Mouse (Mus musculus) CH12.LX (cell line): ENCODE measurements around the gene Carmil1. TPM values are rescaled to one million over a fixed set of nuclear protein-coding genes. Genes with fewer than 3 reads are reported as not detected.

Experiments
- DNase-seq: peaks from one replicate; pipeline ENCODE4 v3.0.0-alpha.2; 2013; ENCODE audit errors: extremely low read depth
- H3K27ac ChIP-seq: 2 replicates; pipeline ENCODE4 v1.5.1; 2012; ENCODE audit warnings: low read depth, mild to moderate bottlenecking, control low read depth, moderate library complexity; ENCODE audit not compliant: insufficient read depth
- H3K27me3 ChIP-seq: replicated peaks from 2 replicates; pipeline ENCODE3; 2012; ENCODE audit warnings: inconsistent platforms
- H3K36me3 ChIP-seq, 2 experiments: replicated peaks in 1 of 2; 2 replicates each; pipeline versions ENCODE3 to v1.6.1; 2012; ENCODE audit warnings: inconsistent platforms in 1 of 2, low read length in 1 of 2, mild to moderate bottlenecking in 1 of 2, mixed read lengths in 1 of 2, moderate library complexity in 1 of 2; ENCODE audit not compliant: control insufficient read depth in 1 of 2, insufficient read depth in 1 of 2
- H3K4me1 ChIP-seq, 2 experiments: 2 replicates each; pipeline ENCODE4 v1.6.1; 2012; ENCODE audit warnings: inconsistent platforms in 1 of 2, moderate library complexity in 1 of 2; ENCODE audit not compliant: insufficient read depth in 2 of 2, control insufficient read depth in 1 of 2
- H3K4me2 ChIP-seq: 2 replicates; pipeline ENCODE4 v1.6.1; 2012; ENCODE audit warnings: low read depth, mild to moderate bottlenecking, control low read depth; ENCODE audit not compliant: poor library complexity, insufficient read depth, severe bottlenecking
- H3K4me3 ChIP-seq, 3 experiments: fragments of 150-350 bp in 1 of 3; sonication (generic) in 1 of 3; replicated peaks in 1 of 3; 2 replicates each; pipeline versions ENCODE3 to v1.5.1; 2011 to 2012; ENCODE audit warnings: low read depth in 2 of 3, low read length in 2 of 3, mild to moderate bottlenecking in 2 of 3, moderate library complexity in 2 of 3, control low read depth in 1 of 3, improper control_type of control experiment in 1 of 3, inconsistent platforms in 1 of 3, mixed read lengths in 1 of 3; ENCODE audit not compliant: poor library complexity in 1 of 3
- H3K79me2 ChIP-seq: replicated peaks from 2 replicates; pipeline ENCODE4 v1.6.1; 2012; ENCODE audit warnings: mild to moderate bottlenecking, moderate library complexity; ENCODE audit not compliant: control insufficient read depth, poor library complexity, insufficient read depth, severe bottlenecking; ENCODE audit errors: extremely low read depth
- H3K9ac ChIP-seq: 2 replicates; pipeline ENCODE4 v1.6.1; 2012; ENCODE audit warnings: low read depth, mild to moderate bottlenecking, control low read depth, moderate library complexity; ENCODE audit not compliant: insufficient read depth
- H3K9me3 ChIP-seq: replicated peaks from 2 replicates; pipeline ENCODE3; 2012; ENCODE audit warnings: low read length, inconsistent platforms, mixed read lengths
- CHD1 ChIP-seq: IDR thresholded peaks from 2 replicates; pipeline ENCODE4 v1.6.1; 2012; ENCODE audit warnings: low read depth, low read length, improper control_type of control experiment, inconsistent platforms
- ELF1 ChIP-seq: IDR thresholded peaks from 2 replicates; pipeline ENCODE4 v1.6.1; 2014; ENCODE audit warnings: low read depth, mild to moderate bottlenecking, inconsistent platforms, low read length, improper control_type of control experiment
- EP300 ChIP-seq: IDR thresholded peaks from 2 replicates; pipeline ENCODE4 v1.6.1; 2011; ENCODE audit warnings: low read length, improper control_type of control experiment
- JUN ChIP-seq: IDR thresholded peaks from 2 replicates; pipeline ENCODE4 v1.6.1; 2011; ENCODE audit warnings: low read depth, mild to moderate bottlenecking, low read length, improper control_type of control experiment, moderate library complexity; ENCODE audit not compliant: insufficient read depth
- MAFK ChIP-seq: IDR thresholded peaks from 2 replicates; pipeline ENCODE4 v1.6.1; 2011; ENCODE audit warnings: low read length, improper control_type of control experiment; ENCODE audit not compliant: insufficient replicate concordance
- MAX ChIP-seq: IDR thresholded peaks from 2 replicates; pipeline ENCODE4 v1.6.1; 2011; ENCODE audit warnings: low read length, improper control_type of control experiment
- MAZ ChIP-seq: IDR thresholded peaks from 2 replicates; pipeline ENCODE4 v1.6.1; 2012; ENCODE audit warnings: low read depth, mild to moderate bottlenecking, inconsistent platforms, low read length, improper control_type of control experiment, moderate library complexity
- NELFE ChIP-seq: IDR thresholded peaks from 2 replicates; pipeline ENCODE4 v1.6.1; 2011; ENCODE audit warnings: low read depth, low read length, improper control_type of control experiment
- SIN3A ChIP-seq: IDR thresholded peaks from 2 replicates; pipeline ENCODE4 v1.6.1; 2012; ENCODE audit warnings: low read length, improper control_type of control experiment, inconsistent platforms
- UBTF ChIP-seq: IDR thresholded peaks from 2 replicates; pipeline ENCODE4 v1.6.1; 2012; ENCODE audit warnings: low read depth, mild to moderate bottlenecking, inconsistent platforms, low read length, improper control_type of control experiment, moderate library complexity
- ZNF384 ChIP-seq: IDR thresholded peaks from 2 replicates; pipeline ENCODE4 v1.6.1; 2012; ENCODE audit warnings: low read depth, low read length, improper control_type of control experiment, inconsistent platforms
- dilution Hi-C: fragments of 300-500 bp; cut with MboI; formaldehyde crosslinking; loops from 2 replicates; pipeline ENCODE4 v1.14.3; 2020; ENCODE audit warnings: low sequenced_read_pairs; ENCODE audit not compliant: extremely low pct_unique_long_range_greater_than_20kb, extremely low pct_ligation_motif_present
- in situ Hi-C: fragments of 300-500 bp; cut with MboI; formaldehyde crosslinking; loops from 3 replicates; pipeline ENCODE4 v1.14.3; 2019; ENCODE audit warnings: low sequenced_read_pairs, low pct_ligation_motif_present, low pct_unique_long_range_greater_than_20kb, mixed read lengths
- polyA plus RNA-seq: library from polyadenylated mRNA; unstranded; fragments of >175 nt; gene quantifications from 2 replicates; pipeline ENCODE4 v1.2.1, GENCODE M21; 2012; ENCODE audit warnings: low read depth; ENCODE audit not compliant: insufficient read length
- total RNA-seq, 2 experiments: library from RNA; depleted of rRNA; stranded (reverse); fragments of 300-350 nt in 1 of 2; fragments of >200 nt in 1 of 2; gene quantifications; 2 replicates each; pipeline ENCODE4 v1.2.3; 2012 to 2014

Carmil1 gene
- total and polyA plus RNA-seq, 3 experiments: 1.1 to 9.4 (median 7.2) TPM

GRCm38 (mm10) chr13:24330128-24330527 lies 49.5 kb upstream of the Carmil1 start:
- Histone ChIP-seq H3K9me3 (no peaks in the 10 kb centered on the region), H3K4me1 (peaks cover 0 to 4% of the 10 kb centered on the region in 2 experiments; a peak in 2 of 4 replicates), H3K79me2 (no peaks in the 10 kb centered on the region), H3K27me3 (no peaks in the 10 kb centered on the region), H3K4me3 (no peak overlapping the region), H3K27ac (no peak overlapping the region), H3K4me2 (no peak overlapping the region), H3K36me3 (no peaks in the 10 kb centered on the region), H3K9ac (no peak overlapping the region)
- no peak for DNase-seq
- in situ Hi-C loops: loop anchor here (10.0 to 25.0 kb wide), 4 partner anchors 95 to 582 kb away; no protein-coding TSS in a partner anchor
- TF ChIP-seq NELFE (no peak), JUN (no peak), UBTF (no peak), MAZ (no peak), MAX (no peak), EP300 (no peak), CHD1 (no peak), MAFK (no peak), ZNF384 (no peak)
- dilution Hi-C loops: no loop called here

GRCm38 (mm10) chr13:24328036-24328817 lies 47.6 kb upstream of the Carmil1 start:
- no peaks in the 10 kb centered on the region for H3K9me3 ChIP-seq
- no peak overlapping the region for H3K4me3 ChIP-seq
- dilution Hi-C loops (no loop called here), in situ Hi-C loops (loop anchor here (25.0 kb wide), 1 partner anchor 584 kb away; no protein-coding TSS in a partner anchor)
- H3K27ac ChIP-seq: no peak overlapping the region
- no peaks in the 10 kb centered on the region for H3K36me3 ChIP-seq
- no peak for DNase-seq
- H3K4me1 ChIP-seq: peaks cover 0 to 4% of the 10 kb centered on the region in 2 experiments; a peak in 2 of 4 replicates
- H3K27me3 ChIP-seq: no peaks in the 10 kb centered on the region
- H3K4me2 ChIP-seq: no peak overlapping the region
- no peak for TF ChIP-seq ELF1
- TF ChIP-seq SIN3A: no peak
- TF ChIP-seq CHD1: no peak
- H3K9ac ChIP-seq: no peak overlapping the region
- no peaks in the 10 kb centered on the region for H3K79me2 ChIP-seq

- TF ChIP-seq NELFE: no peak
- TF ChIP-seq UBTF: no peak
- TF ChIP-seq MAZ: no peak
- no peaks in the 10 kb centered on the region for H3K9me3 ChIP-seq
- dilution Hi-C loops: no loop called here
- no peak within 1 kb of the TSS for H3K4me3 ChIP-seq
- peaks cover 0 to 4% of the 10 kb centered on the region in 2 experiments; a peak in 2 of 4 replicates for H3K4me1 ChIP-seq
- no peaks in the 10 kb centered on the region for H3K79me2 ChIP-seq
- no peaks in the 10 kb centered on the region for H3K36me3 ChIP-seq
- H3K9ac ChIP-seq: no peak within 1 kb of the TSS
- no peak within 1 kb of the TSS for H3K4me2 ChIP-seq
- no peak within 1 kb of the TSS for H3K27ac ChIP-seq
- in situ Hi-C loops: loop anchor here (25.0 kb wide), 1 partner anchor 585 kb away; no protein-coding TSS in a partner anchor
- no peak for DNase-seq
- H3K27me3 ChIP-seq: no peaks in the 10 kb centered on the region
Observed at GRCm38 (mm10) chr13:24327201-24327600, 46.6 kb upstream of the Carmil1 start, which contains the start of gene Cmah. TSS of gene Cmah (plus strand) at chr13:24327404.
